Mouse (Mus musculus) heart, postnatal 25 days (tissue): ENCODE measurements around the gene Sdc1. TPM values are rescaled to one million over a fixed set of nuclear protein-coding genes. Genes with fewer than 3 reads are reported as not detected.

Experiments used
- DNase-seq: peaks from one replicate; pipeline ENCODE4 v3.0.0; 2022; ENCODE audit warnings: low spot score
- intact Hi-C: fragments of 180-260 bp; cut with DNase I; formaldehyde crosslinking; loops from one replicate; pipeline ENCODE4 v1.15.1; 2025
- total RNA-seq, 2 experiments: library from RNA; stranded (reverse); gene quantifications; 2 replicates each; pipeline ENCODE4 v1.2.3; 2021

The Sdc1 gene
- 1 to 10 TPM; 7.2 TPM for total RNA-seq

DNA sequence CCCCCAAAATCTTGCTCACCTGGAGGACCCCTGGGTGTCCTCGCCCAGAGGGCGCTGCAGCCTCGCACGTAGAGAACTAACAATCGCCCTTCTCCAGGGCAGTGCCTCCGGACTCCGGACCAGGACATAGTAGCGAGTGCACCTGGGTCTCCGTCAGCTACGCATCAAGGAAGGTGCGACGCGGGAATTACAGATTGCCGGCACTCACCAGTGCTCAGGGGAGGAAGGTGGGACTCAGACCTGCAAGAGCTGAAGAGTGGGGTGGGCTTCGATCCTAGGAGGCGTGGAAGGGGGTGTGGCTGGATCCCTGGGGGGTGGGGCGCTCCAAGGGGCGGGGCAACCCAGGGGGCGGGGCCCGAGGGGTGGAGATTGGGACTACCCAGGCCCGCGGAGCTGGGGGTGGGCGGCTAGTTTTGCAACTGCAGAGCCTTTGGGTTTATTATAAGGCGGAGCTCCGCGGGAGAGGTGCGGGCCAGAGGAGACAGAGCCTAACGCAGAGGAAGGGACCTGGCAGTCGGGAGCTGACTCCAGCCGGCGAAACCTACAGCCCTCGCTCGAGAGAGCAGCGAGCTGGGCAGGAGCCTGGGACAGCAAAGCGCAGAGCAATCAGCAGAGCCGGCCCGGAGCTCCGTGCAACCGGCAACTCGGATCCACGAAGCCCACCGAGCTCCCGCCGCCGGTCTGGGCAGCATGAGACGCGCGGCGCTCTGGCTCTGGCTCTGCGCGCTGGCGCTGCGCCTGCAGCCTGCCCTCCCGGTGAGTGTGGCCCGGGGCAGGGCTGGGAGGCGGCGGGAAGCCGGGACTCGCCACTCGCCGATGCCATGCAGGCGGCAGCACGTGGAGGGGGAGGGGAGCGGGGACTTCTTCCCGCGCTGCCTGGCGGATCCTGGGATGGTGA is at the start of gene Sdc1:
TSS of gene Sdc1 (plus strand) at position 378 of the 898 bp plus-strand sequence.
- DNase-seq, result peak; percentile 40
- intact Hi-C loops, result loop anchor here (2.0 to 5.0 kb wide), 2 partner anchors 91 to 110 kb away; no protein-coding TSS in a partner anchor

- DNase-seq, result no peak
- intact Hi-C loops, result no loop called here
Observed at GRCm38 (mm10) chr12:8726890-8727289, 44.2 kb upstream of the Sdc1 start.

DNA sequence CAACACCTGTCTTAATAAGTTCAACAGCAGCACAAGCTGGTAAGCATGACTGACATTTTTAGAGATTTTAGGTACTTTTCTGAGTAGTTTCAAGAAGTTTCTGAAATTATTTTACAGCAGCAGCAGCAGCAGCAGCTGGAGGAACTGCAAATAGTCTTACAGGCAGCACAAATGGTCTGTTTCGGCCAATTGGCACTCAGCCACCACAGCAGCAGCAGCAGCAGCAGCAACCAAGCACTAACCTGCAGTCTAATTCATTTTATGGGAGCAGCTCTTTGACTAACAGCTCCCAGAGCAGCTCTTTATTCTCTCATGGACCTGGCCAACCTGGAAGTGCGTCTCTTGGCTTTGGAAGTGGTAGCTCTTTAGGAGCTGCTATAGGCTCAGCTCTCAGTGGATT is 42.4 kb upstream of the Sdc1 start:
- no peak for DNase-seq
- intact Hi-C loops, result no loop called here

GRCm38 (mm10) chr12:8753654-8754053 is 17.5 kb upstream of the Sdc1 start:
- intact Hi-C loops, result no loop called here
- DNase-seq, result no peak

DNA sequence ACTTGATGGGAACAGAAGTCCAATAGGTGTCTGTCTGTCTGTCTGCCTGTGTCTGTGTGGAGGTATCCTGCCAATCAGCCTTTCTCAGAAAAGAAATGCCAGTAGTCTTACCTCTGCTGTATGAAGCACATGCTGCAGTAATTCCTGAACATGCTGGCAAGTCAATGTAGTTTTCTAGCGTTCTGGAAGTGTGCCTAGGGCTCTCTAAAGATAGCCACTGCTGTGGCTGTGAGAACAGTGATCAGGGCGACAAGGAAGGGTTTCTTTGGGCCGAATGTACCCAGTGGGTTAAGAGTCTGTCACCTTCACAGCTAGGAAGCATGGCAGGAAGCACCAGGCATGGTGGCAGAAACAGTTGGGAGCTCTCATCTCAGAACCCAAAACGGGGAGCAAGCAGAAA is 17.0 kb upstream of the Sdc1 start:
- no peak for DNase-seq
- intact Hi-C loops, result no loop called here

GRCm38 (mm10) chr12:8758029-8758428 is 13.1 kb upstream of the Sdc1 start:
- intact Hi-C loops, result no loop called here
- DNase-seq, result no peak

DNA sequence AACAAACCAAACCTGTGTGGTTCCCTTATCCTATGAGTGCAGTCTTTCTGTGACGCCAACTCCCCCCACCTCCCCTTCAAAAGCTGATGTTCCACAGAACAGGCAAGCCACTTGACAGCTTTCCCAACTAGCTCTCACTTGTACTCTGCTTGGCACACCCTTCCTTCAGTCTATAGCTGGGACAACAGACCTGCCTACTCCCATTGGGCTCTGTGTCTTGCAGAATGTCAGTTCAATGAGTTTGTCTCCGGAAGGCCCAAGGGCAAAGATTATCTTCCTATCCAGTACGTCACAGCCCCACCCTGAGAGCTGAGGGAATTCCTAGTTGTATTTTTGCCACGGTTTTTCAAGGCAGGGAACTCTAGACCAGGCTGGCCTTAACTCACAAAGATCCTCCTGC is 12.0 kb upstream of the Sdc1 start:
- intact Hi-C loops, result no loop called here
- DNase-seq, result no peak

DNA sequence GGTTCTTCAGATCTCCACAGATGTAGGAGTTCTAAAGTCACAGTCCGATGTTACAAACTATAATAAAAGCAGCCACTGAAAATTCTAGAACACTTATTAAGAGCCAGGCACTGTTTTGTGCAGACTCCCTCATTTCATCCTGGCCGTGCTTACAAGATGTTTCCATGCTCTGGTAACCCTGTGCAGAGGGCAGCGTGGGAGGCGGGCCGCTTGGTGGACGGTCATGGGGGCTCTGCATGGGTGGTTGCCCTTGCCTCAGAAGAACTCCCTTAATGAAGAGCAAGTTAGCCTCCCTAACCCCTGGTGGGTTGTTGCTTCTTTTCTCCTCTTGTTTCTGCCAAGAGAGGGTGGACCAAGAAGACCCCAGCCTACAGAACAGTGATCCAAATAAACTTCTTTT is 11.3 kb upstream of the Sdc1 start:
- DNase-seq, result no peak
- intact Hi-C loops, result no loop called here

DNA sequence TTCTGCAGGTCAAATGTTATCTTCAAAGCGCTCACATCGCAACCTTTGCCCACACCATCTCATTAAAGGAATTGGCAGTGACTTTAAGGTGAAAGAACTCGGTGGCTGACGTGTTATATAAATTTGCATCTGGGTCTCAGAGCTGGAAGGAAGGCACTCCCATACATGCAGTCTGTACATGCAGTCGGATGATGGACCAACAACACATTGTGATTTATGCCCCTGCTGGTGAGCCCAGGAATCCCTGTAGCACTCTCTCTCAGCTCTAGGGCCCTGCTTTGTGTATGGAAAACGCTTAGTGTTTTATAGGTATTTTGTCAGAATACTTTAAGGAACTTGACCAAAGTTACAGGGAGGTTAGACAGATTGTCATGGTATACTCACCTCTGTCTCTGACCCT is 10.6 kb upstream of the Sdc1 start:
- DNase-seq, result no peak
- intact Hi-C loops, result no loop called here

GRCm38 (mm10) chr12:8761058-8761457 is 10.1 kb upstream of the Sdc1 start:
- DNase-seq, result no peak
- intact Hi-C loops, result no loop called here

- intact Hi-C loops, result no loop called here
- DNase-seq, result no peak
Observed at GRCm38 (mm10) chr12:8762667-8763066, 8.5 kb upstream of the Sdc1 start.

DNA sequence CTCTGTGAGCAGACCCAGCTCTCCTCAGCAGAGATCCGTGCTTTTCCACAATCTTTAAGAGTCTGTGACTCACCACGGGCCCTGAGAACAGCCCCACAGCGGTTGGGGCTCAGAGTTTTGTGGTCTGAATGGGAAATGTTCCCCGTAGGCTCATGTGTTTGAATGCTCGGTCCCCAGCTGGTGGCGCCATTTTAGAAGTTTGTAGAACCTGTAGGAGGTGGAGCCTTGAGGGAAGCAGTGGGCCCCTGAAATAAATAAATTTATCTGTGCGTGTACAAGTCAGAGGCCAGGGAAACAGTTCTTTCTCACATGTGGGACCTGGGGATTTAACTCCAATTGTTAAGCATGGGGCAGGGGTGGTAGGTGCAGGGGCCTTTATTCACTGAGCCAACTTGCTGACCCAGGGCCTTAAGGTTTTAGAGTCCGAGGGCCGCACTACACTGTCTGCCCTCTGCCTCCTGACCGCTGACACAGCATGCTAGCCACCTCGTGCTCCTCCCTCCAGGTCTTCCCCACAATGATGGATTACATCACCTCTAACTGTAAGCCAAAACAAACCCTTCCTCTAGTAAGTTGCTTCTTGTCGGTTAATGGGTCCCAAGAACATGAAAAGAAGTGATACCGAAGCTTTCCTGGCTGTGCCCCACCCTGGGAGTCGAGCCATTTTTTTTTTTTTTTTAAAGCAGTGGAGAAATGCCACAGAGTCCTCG is 6.7 kb upstream of the Sdc1 start:
- intact Hi-C loops, result no loop called here
- no peak for DNase-seq

DNA sequence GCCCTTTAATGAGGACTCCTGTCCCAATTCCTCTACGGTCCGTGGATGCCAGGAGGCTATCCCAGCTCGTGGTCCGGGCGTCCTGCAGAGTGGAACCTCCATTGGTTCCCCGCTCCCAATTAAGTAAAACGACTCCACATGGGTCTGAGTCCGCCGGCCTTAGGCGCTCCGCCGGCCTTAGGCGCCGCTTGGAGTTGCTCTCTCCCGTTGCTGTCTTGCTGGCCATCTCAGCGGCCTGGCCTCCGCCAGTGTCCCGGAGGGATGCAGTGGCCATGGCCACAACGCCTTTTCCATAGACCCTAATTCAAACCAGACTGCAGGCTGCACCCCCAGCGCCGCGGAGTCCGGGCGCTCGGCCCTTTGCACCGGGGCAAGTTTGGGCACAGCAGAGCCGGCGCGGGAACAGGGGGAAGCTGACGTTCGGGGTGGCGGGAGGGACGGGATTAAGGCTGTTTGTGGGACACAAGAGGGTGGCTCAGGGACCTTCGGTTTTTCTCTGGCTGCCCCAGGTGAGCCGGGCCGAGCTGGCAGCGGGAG is 789 bp downstream of the Sdc1 start:
- no peak for DNase-seq
- intact Hi-C loops, result loop anchor here (2.0 to 5.0 kb wide), 2 partner anchors 90 to 109 kb away; no protein-coding TSS in a partner anchor

GRCm38 (mm10) chr12:8772451-8773143 is 1.5 kb downstream of the Sdc1 start:
- intact Hi-C loops, result loop anchor here (5.0 kb wide), 1 partner anchor 90 kb away; no protein-coding TSS in a partner anchor
- peak; percentile 45 for DNase-seq

DNA sequence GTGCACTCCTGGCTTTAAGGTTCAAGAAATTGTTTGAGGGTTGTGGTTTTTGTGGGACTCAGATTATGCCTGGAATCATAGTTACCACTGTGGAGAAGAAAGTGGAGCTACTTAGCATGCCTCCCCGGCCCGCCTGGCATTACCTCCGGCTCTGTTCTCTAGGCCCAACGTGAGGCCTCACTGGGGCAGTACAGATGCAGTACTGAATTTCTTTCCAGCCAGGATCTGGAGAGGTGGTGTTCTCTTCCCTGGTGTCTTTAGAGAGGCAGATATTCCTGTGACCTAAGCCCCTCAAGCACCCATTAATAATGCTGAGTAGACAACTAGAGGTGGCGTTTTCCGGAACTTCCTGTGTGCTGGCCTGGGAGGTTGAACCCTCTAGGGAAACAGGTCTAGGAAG is 2.2 kb downstream of the Sdc1 start:
- DNase-seq, result no peak
- intact Hi-C loops, result loop anchor here (5.0 kb wide), 1 partner anchor 89 kb away; no protein-coding TSS in a partner anchor

DNA sequence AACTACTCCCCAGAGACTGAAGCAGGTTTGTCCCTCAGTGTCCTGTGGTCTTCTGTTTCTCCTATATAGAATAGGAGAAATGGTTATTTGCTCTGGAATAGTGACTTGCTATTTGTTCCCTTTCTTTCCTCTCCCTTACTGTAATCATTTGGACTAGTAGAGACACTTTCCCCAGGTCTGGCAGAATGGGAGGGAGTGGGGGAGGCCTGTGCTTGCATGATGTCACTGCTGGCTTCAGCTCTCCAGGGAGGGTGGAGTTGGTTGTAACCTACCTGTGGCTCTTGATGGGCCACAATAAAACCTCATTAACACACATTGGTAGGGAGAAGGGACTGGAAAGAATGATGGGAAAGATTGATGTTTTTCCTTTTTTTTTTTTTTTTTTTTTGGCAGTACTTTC is 3.1 kb downstream of the Sdc1 start:
- DNase-seq, result no peak
- intact Hi-C loops, result loop anchor here (5.0 kb wide), 1 partner anchor 88 kb away; no protein-coding TSS in a partner anchor

- no peak for DNase-seq
- intact Hi-C loops, result no loop called here
Observed at GRCm38 (mm10) chr12:8776206-8776605, 5.1 kb downstream of the Sdc1 start.

DNA sequence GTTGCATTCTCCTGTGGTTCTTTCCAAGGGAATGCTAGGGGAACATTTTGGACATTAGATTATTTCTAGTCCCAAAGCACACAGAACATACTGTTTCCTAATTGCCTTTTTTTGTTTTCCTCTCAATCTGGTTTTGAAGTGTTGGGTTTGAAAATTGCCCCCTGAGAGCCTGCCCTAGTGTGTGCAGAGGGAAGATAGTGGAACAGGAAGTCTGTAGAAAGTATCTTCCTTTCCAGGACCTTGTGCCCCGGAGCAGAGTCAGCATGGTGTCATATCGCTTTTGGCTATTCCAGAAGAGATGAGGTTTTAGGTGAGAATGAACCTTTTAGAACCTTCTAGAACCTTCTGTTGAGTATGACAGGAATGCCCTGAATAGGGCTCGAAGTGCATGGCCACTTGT is 5.6 kb downstream of the Sdc1 start:
- DNase-seq, result no peak
- intact Hi-C loops, result no loop called here

- intact Hi-C loops, result no loop called here
- DNase-seq, result no peak
Observed at GRCm38 (mm10) chr12:8778106-8778505, 7.0 kb downstream of the Sdc1 start.

- intact Hi-C loops, result no loop called here
- no peak for DNase-seq
Observed at GRCm38 (mm10) chr12:8779851-8780250, 8.7 kb downstream of the Sdc1 start.
